Mouse (Mus musculus): ENCODE results near the gene Anxa8. TPM values are rescaled to one million over a fixed set of nuclear protein-coding genes. Genes with fewer than 3 reads are reported as not detected.

Gene Anxa8
- polyA plus RNA-seq, 2 experiments, result 23.7 to 42.5 TPM

DNA sequence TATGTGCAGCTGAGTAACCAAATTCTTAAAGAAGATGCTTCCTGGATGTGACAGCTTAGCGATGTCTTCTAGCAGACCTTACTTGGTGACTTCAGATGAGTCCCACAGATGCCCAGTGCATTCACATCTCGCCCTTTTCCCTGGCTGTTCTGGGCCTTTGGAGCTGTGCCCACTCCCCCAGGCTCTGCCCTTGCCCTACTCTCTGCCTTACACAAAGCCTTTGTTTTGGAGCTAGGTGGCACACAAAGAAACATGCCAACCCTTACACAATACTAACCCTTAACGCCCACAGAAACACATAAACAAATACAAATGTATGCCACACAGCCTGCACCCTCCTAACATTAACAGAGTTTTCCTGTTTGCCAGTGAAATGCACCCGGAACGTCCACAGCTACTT lies 10.4 kb downstream of the Anxa8 start:
- no peak overlapping the region for H3K27ac ChIP-seq (replicated peaks; ENCODE audit: low read depth, low read length)
- DNase-seq (ENCODE audit: low spot score) (no peak), ATAC-seq (ENCODE audit: low FRiP score, low read depth) (no peak)
- no peaks in the 10 kb centered on the region for H3K9me3 ChIP-seq (ENCODE audit: control insufficient read depth, low read length)
- H3K27me3 ChIP-seq (ENCODE audit: control insufficient read depth, insufficient read depth, low read length), result no peaks in the 10 kb centered on the region
- no peaks in the 10 kb centered on the region for H3K4me1 ChIP-seq (ENCODE audit: control insufficient read depth, insufficient read depth, low read length)
- H3K4me2 ChIP-seq (replicated peaks; ENCODE audit: low read depth, low read length, severe bottlenecking), result no peak overlapping the region
- TF ChIP-seq POLR2A (IDR thresholded peaks at IDR 0.05; ENCODE audit: borderline replicate concordance, extremely low read depth, insufficient read depth, insufficient read length), result no peak
- WGBS, result 82% methylated on average over 5 of the region's 5 CpGs
- no peaks in the 10 kb centered on the region for H3K36me3 ChIP-seq (ENCODE audit: control insufficient read depth, insufficient read depth, low read length)
- H3K4me3 ChIP-seq (replicated peaks; ENCODE audit: low read length), result no peak overlapping the region
- no peak overlapping the region for H3K9ac ChIP-seq (ENCODE audit: low read depth, low read length, severe bottlenecking)

DNA sequence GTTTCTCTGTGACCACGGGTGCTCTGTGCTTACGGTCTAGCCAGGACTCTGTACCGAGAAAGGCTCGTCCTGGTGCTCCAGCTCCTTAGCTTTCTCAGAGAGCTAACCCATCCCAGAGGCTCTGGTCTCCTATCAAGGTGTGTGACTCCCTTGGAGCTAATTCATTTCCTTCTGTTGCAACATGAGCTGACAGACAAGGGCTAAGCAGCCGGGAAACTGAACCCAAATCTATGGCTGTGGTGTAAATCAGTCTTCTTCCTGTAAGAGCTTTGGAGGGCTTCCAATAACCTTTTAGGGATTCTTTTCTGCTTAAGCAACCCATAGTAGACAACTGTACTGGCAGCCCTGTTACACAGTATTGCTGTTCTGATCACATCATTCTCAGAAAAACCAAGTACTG lies 16.8 kb downstream of the Anxa8 start, which contains the start of gene A630023A22Rik:
TSS of gene A630023A22Rik (minus strand) at position 154 of the 400 bp plus-strand sequence.
- peaks cover 4% of the 10 kb centered on the region; the same call in 1 of the 2 replicates for H3K4me1 ChIP-seq (ENCODE audit: control insufficient read depth, insufficient read depth, low read length)
- no peaks in the 10 kb centered on the region for H3K36me3 ChIP-seq (ENCODE audit: control insufficient read depth, insufficient read depth, low read length)
- no peak within 1 kb of the TSS for H3K27ac ChIP-seq (replicated peaks; ENCODE audit: low read depth, low read length)
- WGBS, result 59% methylated on average over 5 of the region's 5 CpGs
- TF ChIP-seq POLR2A (IDR thresholded peaks at IDR 0.05; ENCODE audit: borderline replicate concordance, extremely low read depth, insufficient read depth, insufficient read length), result no peak
- no peak within 1 kb of the TSS for H3K4me3 ChIP-seq (replicated peaks; ENCODE audit: low read length)
- DNase-seq (ENCODE audit: low spot score) (peak; percentile 59), ATAC-seq (ENCODE audit: low FRiP score, low read depth) (no peak)
- H3K9me3 ChIP-seq (ENCODE audit: control insufficient read depth, low read length), result no peaks in the 10 kb centered on the region
- no peaks in the 10 kb centered on the region for H3K27me3 ChIP-seq (ENCODE audit: control insufficient read depth, insufficient read depth, low read length)
- H3K9ac ChIP-seq (ENCODE audit: low read depth, low read length, severe bottlenecking), result no peak within 1 kb of the TSS
- no peak within 1 kb of the TSS for H3K4me2 ChIP-seq (replicated peaks; ENCODE audit: low read depth, low read length, severe bottlenecking)

DNA sequence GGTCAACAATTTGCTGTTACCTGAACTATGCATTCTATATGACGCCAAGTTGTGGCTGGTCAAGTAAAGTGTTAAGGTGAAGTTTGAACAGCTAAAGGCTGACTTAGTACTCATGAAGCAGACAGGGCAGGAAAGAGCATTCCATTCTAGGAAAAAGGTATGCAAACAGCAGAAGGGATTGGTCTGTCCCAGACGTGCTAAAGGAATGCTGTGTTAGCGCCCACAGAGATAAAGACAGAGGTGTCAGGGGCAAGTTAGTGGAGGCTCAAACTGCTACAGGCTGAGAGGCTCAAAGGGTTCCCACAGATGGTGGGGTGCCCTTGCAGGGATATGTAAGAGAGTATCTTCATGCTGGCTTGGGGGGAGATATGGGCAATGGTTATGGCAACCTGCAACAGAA lies 18.1 kb downstream of the Anxa8 start:
- Histone ChIP-seq H3K4me2 (replicated peaks; ENCODE audit: low read depth, low read length, severe bottlenecking) (no peak overlapping the region), H3K36me3 (ENCODE audit: control insufficient read depth, insufficient read depth, low read length) (no peaks in the 10 kb centered on the region), H3K4me1 (ENCODE audit: control insufficient read depth, insufficient read depth, low read length) (peaks cover 4% of the 10 kb centered on the region; the same call in 1 of the 2 replicates), H3K27me3 (ENCODE audit: control insufficient read depth, insufficient read depth, low read length) (no peaks in the 10 kb centered on the region), H3K9ac (ENCODE audit: low read depth, low read length, severe bottlenecking) (no peak overlapping the region), H3K4me3 (replicated peaks; ENCODE audit: low read length) (no peak overlapping the region), H3K9me3 (ENCODE audit: control insufficient read depth, low read length) (no peaks in the 10 kb centered on the region), H3K27ac (replicated peaks; ENCODE audit: low read depth, low read length) (no peak overlapping the region)
- DNase-seq (ENCODE audit: low spot score) (no peak), ATAC-seq (ENCODE audit: low FRiP score, low read depth) (no peak)
- WGBS, result 64% methylated on average over 3 of the region's 3 CpGs
- TF ChIP-seq POLR2A (IDR thresholded peaks at IDR 0.05; ENCODE audit: borderline replicate concordance, extremely low read depth, insufficient read depth, insufficient read length), result no peak

DNA sequence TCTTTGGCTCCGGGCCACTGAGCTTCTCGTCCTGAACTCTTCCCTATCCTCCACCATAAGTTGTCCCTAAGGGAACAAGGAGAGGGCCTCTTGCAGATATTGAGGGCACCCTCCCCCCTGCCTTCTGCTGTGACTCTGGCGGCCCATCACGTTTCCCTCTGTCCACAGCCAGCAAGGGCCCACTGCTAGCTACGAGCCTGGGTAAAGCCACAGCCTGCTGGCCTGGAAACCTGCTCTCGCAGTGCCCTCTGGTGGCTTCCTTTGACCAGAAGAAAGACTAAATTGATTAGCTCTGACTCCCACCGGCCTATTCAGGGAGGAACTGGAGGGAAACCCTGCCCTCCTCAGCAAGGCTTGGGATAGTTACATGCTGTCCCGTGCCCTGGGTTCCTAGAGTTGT lies 19.1 kb downstream of the Anxa8 start:
- DNase-seq (ENCODE audit: low spot score), result peak; percentile 64
- Histone ChIP-seq H3K27ac (replicated peaks; ENCODE audit: low read depth, low read length) (no peak overlapping the region), H3K9ac (ENCODE audit: low read depth, low read length, severe bottlenecking) (no peak overlapping the region), H3K4me3 (replicated peaks; ENCODE audit: low read length) (no peak overlapping the region), H3K9me3 (ENCODE audit: control insufficient read depth, low read length) (no peaks in the 10 kb centered on the region), H3K27me3 (ENCODE audit: control insufficient read depth, insufficient read depth, low read length) (no peaks in the 10 kb centered on the region), H3K4me2 (replicated peaks; ENCODE audit: low read depth, low read length, severe bottlenecking) (no peak overlapping the region), H3K4me1 (ENCODE audit: control insufficient read depth, insufficient read depth, low read length) (peaks cover 4% of the 10 kb centered on the region; the same call in 1 of the 2 replicates), H3K36me3 (ENCODE audit: control insufficient read depth, insufficient read depth, low read length) (no peaks in the 10 kb centered on the region)
- TF ChIP-seq POLR2A (IDR thresholded peaks at IDR 0.05; ENCODE audit: borderline replicate concordance, extremely low read depth, insufficient read depth, insufficient read length), result no peak
- ATAC-seq (ENCODE audit: low FRiP score, low read depth), result 0 out of 2 replicates have a peak, but pooled peaks have one; percentile 44
- 19% methylated on average over 8 of the region's 8 CpGs for WGBS

DNA sequence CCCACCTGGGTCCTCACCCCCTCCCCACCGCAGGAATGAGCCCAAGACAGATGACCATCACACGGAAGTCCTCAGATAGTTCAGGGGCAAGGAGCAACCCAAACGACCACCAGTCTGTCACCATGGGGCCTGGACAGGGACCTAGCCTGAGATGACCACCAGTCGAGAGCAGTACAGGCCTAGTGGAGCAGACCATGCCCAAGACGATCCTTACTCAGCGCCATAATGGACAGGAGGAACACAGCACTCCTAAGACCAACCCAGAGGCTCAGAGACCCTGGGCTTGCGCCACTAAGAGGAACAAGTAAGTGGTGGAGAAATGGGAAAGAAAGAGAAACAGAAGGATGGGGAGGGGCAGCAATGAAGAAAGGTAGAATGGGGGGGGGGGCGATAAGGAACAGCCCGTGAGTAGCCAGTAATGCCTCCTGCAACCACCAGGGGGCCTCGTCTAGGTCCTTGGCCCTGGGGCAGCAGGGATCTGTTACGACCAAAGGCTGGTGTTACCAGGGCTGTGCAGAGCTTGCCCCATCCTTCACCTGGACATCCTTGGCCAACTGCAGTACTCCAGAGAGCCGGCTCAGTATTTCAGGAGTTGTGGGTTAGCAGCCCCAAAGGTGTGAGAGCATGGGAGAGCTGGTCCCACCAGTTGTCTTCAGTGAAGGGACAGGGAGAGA lies 20.7 kb downstream of the Anxa8 start:
- Histone ChIP-seq H3K36me3 (ENCODE audit: control insufficient read depth, insufficient read depth, low read length) (no peaks in the 10 kb centered on the region), H3K27ac (replicated peaks; ENCODE audit: low read depth, low read length) (no peak overlapping the region), H3K4me2 (replicated peaks; ENCODE audit: low read depth, low read length, severe bottlenecking) (no peak overlapping the region), H3K4me3 (replicated peaks; ENCODE audit: low read length) (no peak overlapping the region), H3K9ac (ENCODE audit: low read depth, low read length, severe bottlenecking) (no peak overlapping the region), H3K27me3 (ENCODE audit: control insufficient read depth, insufficient read depth, low read length) (no peaks in the 10 kb centered on the region), H3K9me3 (ENCODE audit: control insufficient read depth, low read length) (no peaks in the 10 kb centered on the region), H3K4me1 (ENCODE audit: control insufficient read depth, insufficient read depth, low read length) (peaks cover 4% of the 10 kb centered on the region; the same call in 1 of the 2 replicates)
- 57% methylated on average over 11 of the region's 12 CpGs for WGBS
- ATAC-seq (ENCODE audit: low FRiP score, low read depth) (no peak), DNase-seq (ENCODE audit: low spot score) (no peak)
- TF ChIP-seq POLR2A (IDR thresholded peaks at IDR 0.05; ENCODE audit: borderline replicate concordance, extremely low read depth, insufficient read depth, insufficient read length), result no peak

Data from limb, embryonic 14.5 days (tissue).